8 mouse cellular contexts compared by ENCODE assay signal in genomic region chr1:86358229-86358905, GRCm38 (mm10). TPM values are rescaled to one million over a fixed set of nuclear protein-coding genes. Genes with fewer than 3 reads are reported as not detected.
A peak's percentile ranks its signal among the peaks of the same experiment; 100 is the strongest.
DNase-seq lines count a peak whose midpoint lies in the region; ATAC-seq and TF ChIP-seq lines count a peak whose summit lies in the region.

No protein-coding gene starts in this region.

- H3K9ac ChIP-seq in limb, embryonic 15.5 days = peak overlapping the region; percentile 77
- H3K9ac ChIP-seq in stomach, embryonic 16.5 days (ENCODE audit: low read length) = peak overlapping the region; percentile 95

- no peak; the same call in 1 of the 2 replicates for ATAC-seq in limb, embryonic 15.5 days (ENCODE audit: insufficient number of reproducible peaks, low FRiP score, low TSS enrichment, low read depth)
- ATAC-seq in stomach, embryonic 16.5 days (ENCODE audit: insufficient read depth, low FRiP score) = no peak; the same call in 1 of the 2 replicates

- DNase-seq in cerebellum, adult 8-10 months = peak; percentile 16
- DNase-seq in cerebellum, postnatal 14 days = no peak
- no peak for DNase-seq in spleen, adult 2 months (ENCODE audit: low read depth in 1 of 2, low spot score in 2 of 2)
- DNase-seq in spleen, adult 18-20 months = no peak
- DNase-seq in embryo, embryonic 9.5 days (ENCODE audit: extremely low spot score) = no peak
- no peak for DNase-seq in kidney, postnatal 4 days

- no peaks in the 10 kb centered on the region for H3K9me3 ChIP-seq in limb, embryonic 15.5 days
- H3K9me3 ChIP-seq in stomach, embryonic 16.5 days (replicated peaks; ENCODE audit: control insufficient read depth, low read length) = no peaks in the 10 kb centered on the region

- TF ChIP-seq POLR2A in spleen, adult 2 months (IDR thresholded peaks at IDR 0.05; ENCODE audit: low read depth, low read length) = no peak

- under 1% methylated on average over 41 of the region's 41 CpGs for WGBS in spleen, adult 2 months
- under 1% methylated on average over 41 of the region's 41 CpGs for WGBS in limb, embryonic 15.5 days
- under 1% methylated on average over 41 of the region's 41 CpGs for WGBS in stomach, embryonic 16.5 days

- H3K4me2 ChIP-seq in limb, embryonic 15.5 days = peak overlapping the region; percentile 80
- peak overlapping the region; percentile 88 for H3K4me2 ChIP-seq in stomach, embryonic 16.5 days (ENCODE audit: low read depth, low read length)

- H3K27me3 ChIP-seq in spleen, adult 2 months (ENCODE audit: control insufficient read depth, insufficient read depth, low read length) = no peaks in the 10 kb centered on the region
- H3K27me3 ChIP-seq in limb, embryonic 15.5 days = no peaks in the 10 kb centered on the region
- H3K27me3 ChIP-seq in stomach, embryonic 16.5 days (ENCODE audit: control insufficient read depth, insufficient read depth, low read length) = no peaks in the 10 kb centered on the region

- peak overlapping the region; percentile 98 for H3K27ac ChIP-seq in spleen, adult 2 months (ENCODE audit: insufficient read depth, low read length)
- H3K27ac ChIP-seq in limb, embryonic 15.5 days = peak overlapping the region; percentile 99
- H3K27ac ChIP-seq in stomach, embryonic 16.5 days (ENCODE audit: low read length) = peak overlapping the region; percentile 99

- peaks cover 6% of the 10 kb centered on the region; the same call in 1 of the 2 replicates for H3K4me1 ChIP-seq in spleen, adult 2 months (ENCODE audit: control insufficient read depth, insufficient read depth, insufficient read length)
- H3K4me1 ChIP-seq in limb, embryonic 15.5 days = peaks cover 19% of the 10 kb centered on the region
- peaks cover 19% of the 10 kb centered on the region for H3K4me1 ChIP-seq in stomach, embryonic 16.5 days (ENCODE audit: control insufficient read depth, insufficient read depth, low read length)

- peaks cover 28% of the 10 kb centered on the region for H3K36me3 ChIP-seq in spleen, adult 2 months (ENCODE audit: control insufficient read depth, insufficient read depth, low read length)
- peaks cover 42% of the 10 kb centered on the region for H3K36me3 ChIP-seq in limb, embryonic 15.5 days
- H3K36me3 ChIP-seq in stomach, embryonic 16.5 days (ENCODE audit: control insufficient read depth, insufficient read depth, low read length) = peaks cover 24% of the 10 kb centered on the region; the same call in 1 of the 2 replicates

- H3K4me3 ChIP-seq in spleen, adult 2 months (ENCODE audit: extremely low read depth, insufficient read depth, insufficient read length) = peak overlapping the region; percentile 92
- peak overlapping the region; percentile 80 for H3K4me3 ChIP-seq in limb, embryonic 15.5 days
- H3K4me3 ChIP-seq in stomach, embryonic 16.5 days (replicated peaks; ENCODE audit: low read length) = peak overlapping the region; percentile 81

- TF ChIP-seq CTCF in spleen, adult 2 months (IDR thresholded peaks at IDR 0.05; ENCODE audit: extremely low read depth, insufficient read depth, insufficient read length, insufficient replicate concordance) = no peak

RNA-seq across cellular contexts. Expression of gene Ncl, which starts 0.8 kb away (rescaled TPM):
- polyA plus RNA-seq in spleen, adult 2 months (2012; rRNA removed) = 8.5 and 9.1 TPM in 2 replicates
- 356 and 369 TPM in 2 replicates for polyA plus RNA-seq in limb, embryonic 15.5 days (2015; fragmentation: Nextera tagmentation; extraction: Ambion mirVana)
- polyA plus RNA-seq in stomach, embryonic 16.5 days (2015; fragmentation: Nextera tagmentation; extraction: Ambion mirVana) = 346 and 382 TPM in 2 replicates

RNA-seq across cellular contexts. Expression of gene B3gnt7, which starts 55.7 kb away (rescaled TPM):
- 2.3 and 3.3 TPM in 2 replicates for polyA plus RNA-seq in spleen, adult 2 months (2012; rRNA removed)
- polyA plus RNA-seq in limb, embryonic 15.5 days (2015; fragmentation: Nextera tagmentation; extraction: Ambion mirVana) = 5.0 and 6.2 TPM in 2 replicates
- polyA plus RNA-seq in stomach, embryonic 16.5 days (2015; fragmentation: Nextera tagmentation; extraction: Ambion mirVana) = 4.6 and 4.8 TPM in 2 replicates

Comparison
In these comparisons a context has a peak if more than half of its experiments do, and no peak if none do; other contexts are left out.
1. RNA of gene Ncl, which starts 0.8 kb away (polyA plus RNA-seq): 346 to 382 TPM in stomach, embryonic 16.5 days and 356 to 369 TPM in limb, embryonic 15.5 days; 8.5 to 9.1 TPM in spleen, adult 2 months; every median in the first group is over 10 times any median in the second.
2. Peak in every context shown above with its lines, with median percentiles within 50 percentile points of each other: H3K27ac ChIP-seq and H3K4me3 ChIP-seq.